Mouse (Mus musculus): ENCODE results near the gene Catsperb.
"Not testable (repeated sequence)": the region's sequence is repeated elsewhere in the genome, so short reads cannot be mapped to it uniquely, and the experiment has no call there.

DNA sequence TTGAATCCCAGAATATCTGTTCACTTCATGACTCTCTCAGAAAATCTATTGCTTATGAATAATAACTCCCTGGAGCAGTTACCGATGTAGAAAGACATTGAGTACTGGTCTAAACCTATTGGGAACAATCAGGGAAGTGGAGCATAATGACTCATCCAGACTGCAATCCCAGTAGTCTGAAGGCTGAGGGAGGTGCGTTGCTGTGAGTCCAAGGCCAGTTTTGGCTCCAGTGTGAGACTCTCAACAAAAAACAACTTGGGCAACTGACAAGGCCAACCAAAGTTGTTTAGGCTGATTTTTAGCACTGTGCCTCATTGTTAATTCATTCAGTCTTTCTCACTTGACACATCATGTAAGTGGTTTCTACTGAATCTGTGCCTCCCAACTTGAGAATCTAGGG is 106.9 kb downstream of the Catsperb start:
- TF ChIP-seq CTCF (IDR thresholded peaks at IDR 0.05 in 2 of 3, conservative IDR thresholded peaks at IDR 0.05 in 1 of 3; ENCODE audit: control insufficient read depth in 1 of 3, insufficient read depth in 1 of 3, low read depth in 2 of 3, low read length in 3 of 3, poor library complexity in 1 of 3, severe bottlenecking in 1 of 3); EP300 (IDR thresholded peaks at IDR 0.05; ENCODE audit: low read depth in 1 of 2, low read length in 2 of 2); MAX (IDR thresholded peaks at IDR 0.05; ENCODE audit: low read length); RAD21 (IDR thresholded peaks at IDR 0.05; ENCODE audit: low read depth, low read length); ETS1 (IDR thresholded peaks at IDR 0.05; ENCODE audit: low read depth, low read length); POLR2A (IDR thresholded peaks at IDR 0.05; ENCODE audit: control insufficient read depth in 1 of 2, insufficient read depth in 1 of 2, low read depth in 1 of 2, low read length in 2 of 2, poor library complexity in 1 of 2); CHD1 (IDR thresholded peaks at IDR 0.05; ENCODE audit: low read depth, low read length): not testable (repeated sequence)

All from MEL (cell line).